Mouse (Mus musculus) stomach, embryonic 16.5 days (tissue): ENCODE data around the gene Clptm1. TPM values are rescaled to one million over a fixed set of nuclear protein-coding genes. Genes with fewer than 3 reads are reported as not detected.

Experiments
- ATAC-seq: fragments of 200-750 bp; cut with Nextera tagmentation; 2 replicates; pipeline ENCODE4 v1.8.0; 2017; ENCODE audit warnings: moderate number of reproducible peaks, moderate TSS enrichment; ENCODE audit not compliant: insufficient read depth, low FRiP score
- H3K27ac ChIP-seq: fragments of 300-500 bp; sonication (generic); 2 replicates; pipeline ENCODE4 v1.5.1; 2014; ENCODE audit warnings: low read length
- H3K27me3 ChIP-seq: fragments of 300-500 bp; sonication (generic); 2 replicates; pipeline ENCODE4 v1.6.1; 2014; ENCODE audit warnings: low read length, control low read depth, mixed read lengths; ENCODE audit not compliant: control insufficient read depth, insufficient read depth
- H3K36me3 ChIP-seq: fragments of 300-500 bp; sonication (generic); 2 replicates; pipeline ENCODE4 v1.6.1; 2014; ENCODE audit warnings: low read length; ENCODE audit not compliant: control insufficient read depth, insufficient read depth
- H3K4me1 ChIP-seq: fragments of 300-500 bp; sonication (generic); 2 replicates; pipeline ENCODE4 v1.6.1; 2014; ENCODE audit warnings: low read length, control low read depth, mixed read lengths; ENCODE audit not compliant: control insufficient read depth, insufficient read depth
- H3K4me2 ChIP-seq: fragments of 300-500 bp; sonication (generic); 2 replicates; pipeline ENCODE4 v1.6.1; 2014; ENCODE audit warnings: low read depth, low read length, mixed read lengths
- H3K4me3 ChIP-seq: fragments of 300-500 bp; sonication (generic); replicated peaks from 2 replicates; pipeline ENCODE4 v1.5.1; 2014; ENCODE audit warnings: mild to moderate bottlenecking, low read length
- H3K9ac ChIP-seq: fragments of 300-500 bp; sonication (generic); 2 replicates; pipeline ENCODE4 v1.6.1; 2014; ENCODE audit warnings: low read length
- H3K9me3 ChIP-seq: fragments of 300-500 bp; sonication (generic); replicated peaks from 2 replicates; pipeline ENCODE4 v1.6.1; 2016; ENCODE audit warnings: low read length, control low read depth; ENCODE audit not compliant: control insufficient read depth
- WGBS: fragments of 180-500 bp; shearing (Covaris S2); extraction: QIAGEN DNeasy Blood & Tissue Kit; methylation state at CpG from one replicate; pipeline ENCODE4 v1.1.7; 2014; 5-methylcytosine and 5-hydroxymethylcytosine counted together
- polyA plus RNA-seq: library from polyadenylated mRNA; unstranded; fragments of >200 nt; fragmentation: Nextera tagmentation; extraction: Ambion mirVana; gene quantifications from 2 replicates; pipeline ENCODE4 v1.2.1, GENCODE M21; 2015

Clptm1 gene
- polyA plus RNA-seq, 1 experiment from 2014 or later, result 59.4 TPM

DNA sequence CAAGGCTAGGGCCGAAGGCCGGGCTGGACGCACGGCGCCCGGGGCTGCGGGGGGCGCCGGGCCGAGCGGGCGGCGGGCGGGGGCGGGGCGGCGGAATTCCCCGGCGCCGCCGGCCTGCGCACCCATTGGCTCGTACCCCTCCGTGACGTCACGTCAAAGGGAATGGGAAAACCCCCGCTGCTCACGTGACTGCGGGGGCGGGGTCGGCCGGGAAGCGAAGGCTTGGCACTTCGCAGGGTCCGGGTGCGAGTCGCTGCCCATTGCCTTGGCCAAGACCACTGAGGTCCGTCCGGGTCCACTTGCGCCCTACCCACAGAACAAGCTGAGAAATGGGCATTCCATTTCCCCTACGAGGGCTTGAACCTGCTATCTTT, 35.5 kb downstream of the Clptm1 start, which contains the start of gene Relb:
Relb (minus strand) TSS at position 78 of the 374 bp plus-strand sequence.
- H3K27ac ChIP-seq, result peak within 1 kb of the TSS; percentile 91
- no peaks in the 10 kb centered on the region for H3K4me1 ChIP-seq
- peak within 1 kb of the TSS; percentile 96 for H3K4me2 ChIP-seq
- peak; percentile 49 for ATAC-seq
- H3K9me3 ChIP-seq, result no peaks in the 10 kb centered on the region
- peak within 1 kb of the TSS; percentile 71 for H3K9ac ChIP-seq
- H3K36me3 ChIP-seq, result peaks cover 14% of the 10 kb centered on the region
- H3K27me3 ChIP-seq, result no peaks in the 10 kb centered on the region
- under 1% methylated on average over 39 of the region's 41 CpGs for WGBS
- peak within 1 kb of the TSS; percentile 60 for H3K4me3 ChIP-seq

DNA sequence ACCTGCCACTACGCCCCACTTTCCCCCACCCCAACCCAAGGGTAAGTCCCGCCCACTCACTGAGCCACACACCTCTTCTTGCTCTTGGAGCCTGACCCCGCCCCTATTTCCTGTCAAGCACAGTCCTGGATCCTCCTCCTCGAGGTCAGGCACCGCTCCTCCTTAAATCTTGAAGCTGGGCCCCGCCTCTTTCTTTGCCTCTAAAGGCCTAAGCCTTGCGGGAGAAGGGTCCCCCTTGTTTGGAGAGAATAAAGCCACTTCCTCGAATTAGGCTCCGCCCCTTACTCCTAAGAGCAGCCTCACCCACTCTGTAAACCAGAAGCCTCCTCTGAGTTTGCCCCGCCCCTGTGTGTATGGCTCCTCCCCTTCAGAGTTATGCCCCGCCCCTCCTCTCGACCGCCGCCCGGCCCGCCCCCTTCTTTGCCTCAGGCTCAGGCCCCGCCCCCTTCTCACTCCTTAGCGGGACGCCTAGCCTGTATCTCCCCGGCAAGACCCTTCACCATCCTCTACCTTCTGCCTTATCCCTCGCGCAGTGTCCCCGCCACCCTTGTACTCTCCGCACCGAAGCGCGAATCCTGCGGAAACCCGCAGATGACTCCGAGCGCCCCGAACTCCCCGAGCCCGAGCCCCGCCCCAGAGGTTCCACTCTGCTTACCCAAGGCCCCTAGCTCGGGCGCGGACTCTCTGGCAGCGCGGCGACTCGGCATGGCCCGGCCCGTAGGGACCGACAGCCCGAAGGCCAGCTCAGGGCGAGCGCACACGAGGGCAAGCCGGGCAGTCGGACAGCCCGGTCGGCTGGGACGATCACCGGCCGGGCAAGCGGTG, 36.1 kb downstream of the Clptm1 start:
- Histone ChIP-seq H3K27me3 (no peaks in the 10 kb centered on the region), H3K4me3 (peak overlapping the region; percentile 60), H3K9me3 (no peaks in the 10 kb centered on the region), H3K4me1 (0 out of 2 replicates have a peak, but pooled peaks cover 4% of the 10 kb centered on the region), H3K36me3 (peaks cover 9% of the 10 kb centered on the region), H3K27ac (peak overlapping the region; percentile 91), H3K4me2 (peak overlapping the region; percentile 96), H3K9ac (peak overlapping the region; percentile 71)
- WGBS, result under 1% methylated on average over 57 of the region's 57 CpGs
- ATAC-seq, result peak; percentile 92

DNA sequence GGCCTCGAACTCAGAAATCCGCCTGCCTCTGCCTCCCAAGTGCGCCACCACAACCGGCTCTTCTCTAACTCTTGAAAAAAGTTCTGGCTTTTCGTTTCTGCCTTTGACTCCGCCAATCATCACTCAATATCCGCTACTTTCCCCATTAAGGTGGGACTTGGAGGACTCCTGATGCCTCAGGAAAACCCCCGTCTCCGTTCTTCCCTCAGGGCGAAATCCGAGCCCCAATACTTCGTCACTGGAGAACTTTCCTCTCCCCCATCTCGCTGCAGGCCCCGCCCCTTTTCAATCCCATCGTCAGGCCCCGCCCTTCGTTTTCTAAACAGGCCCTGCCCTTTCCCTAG, 36.7 kb downstream of the Clptm1 start:
- H3K27me3 ChIP-seq, result no peaks in the 10 kb centered on the region
- H3K4me1 ChIP-seq, result peaks cover 7% of the 10 kb centered on the region; the same call in 1 of the 2 replicates
- no peak for ATAC-seq
- peaks cover 3% of the 10 kb centered on the region; the same call in 1 of the 2 replicates for H3K36me3 ChIP-seq
- 9% methylated on average over 17 of the region's 17 CpGs for WGBS
- peak overlapping the region; percentile 60 for H3K4me3 ChIP-seq
- H3K4me2 ChIP-seq, result peak overlapping the region; percentile 96
- H3K27ac ChIP-seq, result peak overlapping the region; percentile 91; the same call in 1 of the 2 replicates
- H3K9me3 ChIP-seq, result no peaks in the 10 kb centered on the region
- peak overlapping the region; percentile 52; the same call in 1 of the 2 replicates for H3K9ac ChIP-seq

DNA sequence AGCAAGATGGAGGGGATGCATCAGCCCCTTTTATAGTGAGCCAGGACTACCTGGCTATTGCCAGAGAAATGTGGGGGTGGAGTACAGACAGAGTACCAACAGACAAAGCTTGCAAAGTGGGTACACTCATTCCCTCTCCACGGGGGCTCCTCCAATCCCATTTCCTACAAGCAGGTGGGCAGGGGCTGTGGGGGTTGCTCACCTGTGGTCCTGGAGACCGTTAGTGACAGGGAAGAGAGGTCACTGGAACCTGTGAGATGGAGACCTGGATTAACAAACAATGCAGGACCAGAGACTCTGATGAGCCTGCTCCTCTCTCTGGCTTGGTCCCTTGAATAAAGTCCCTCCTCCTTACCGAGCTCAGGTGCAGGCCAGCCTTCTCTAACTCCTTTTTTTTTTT, 37.1 kb downstream of the Clptm1 start:
- no peak for ATAC-seq
- peak overlapping the region; percentile 52; the same call in 1 of the 2 replicates for H3K9ac ChIP-seq
- WGBS, result 54% methylated on average over 3 of the region's 3 CpGs

DNA sequence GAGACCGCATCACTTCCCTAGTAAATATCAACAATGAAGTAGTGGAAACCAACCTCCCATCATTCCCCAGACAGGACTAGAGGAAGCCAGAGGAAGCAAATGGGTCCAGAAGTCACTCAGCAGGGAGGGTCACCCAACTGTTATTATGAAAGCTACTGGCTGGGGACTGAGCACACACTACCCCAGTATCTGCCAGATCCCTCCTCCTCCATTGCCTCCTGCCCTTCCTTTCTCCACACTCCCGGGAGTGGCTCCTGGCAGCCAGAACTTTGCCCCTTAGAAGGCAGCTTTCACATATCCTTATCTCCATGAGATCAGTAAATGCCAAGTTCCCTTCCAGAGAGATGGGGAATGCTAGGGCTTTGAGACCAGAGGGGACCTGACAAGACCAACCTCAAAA, 41.4 kb downstream of the Clptm1 start:
- WGBS, result 61% methylated on average over 2 of the region's 2 CpGs
- H3K27ac ChIP-seq, result no peak overlapping the region; the same call in 1 of the 2 replicates
- H3K4me2 ChIP-seq, result no peak overlapping the region
- H3K4me1 ChIP-seq, result peaks cover 14% of the 10 kb centered on the region
- H3K9me3 ChIP-seq, result no peaks in the 10 kb centered on the region
- no peaks in the 10 kb centered on the region for H3K27me3 ChIP-seq
- no peak overlapping the region for H3K4me3 ChIP-seq
- ATAC-seq, result no peak
- H3K9ac ChIP-seq, result no peak overlapping the region; the same call in 1 of the 2 replicates
- no peaks in the 10 kb centered on the region for H3K36me3 ChIP-seq

More for the DNA sequence above, 37.1 kb downstream of the Clptm1 start:
- H3K4me1 ChIP-seq, result peaks cover 8% of the 10 kb centered on the region; the same call in 1 of the 2 replicates
- no peaks in the 10 kb centered on the region for H3K27me3 ChIP-seq
- peak overlapping the region; percentile 60 for H3K4me3 ChIP-seq
- H3K27ac ChIP-seq, result peak overlapping the region; percentile 91; the same call in 1 of the 2 replicates
- no peaks in the 10 kb centered on the region for H3K9me3 ChIP-seq
- peak overlapping the region; percentile 96 for H3K4me2 ChIP-seq
- H3K36me3 ChIP-seq, result no peaks in the 10 kb centered on the region

DNA sequence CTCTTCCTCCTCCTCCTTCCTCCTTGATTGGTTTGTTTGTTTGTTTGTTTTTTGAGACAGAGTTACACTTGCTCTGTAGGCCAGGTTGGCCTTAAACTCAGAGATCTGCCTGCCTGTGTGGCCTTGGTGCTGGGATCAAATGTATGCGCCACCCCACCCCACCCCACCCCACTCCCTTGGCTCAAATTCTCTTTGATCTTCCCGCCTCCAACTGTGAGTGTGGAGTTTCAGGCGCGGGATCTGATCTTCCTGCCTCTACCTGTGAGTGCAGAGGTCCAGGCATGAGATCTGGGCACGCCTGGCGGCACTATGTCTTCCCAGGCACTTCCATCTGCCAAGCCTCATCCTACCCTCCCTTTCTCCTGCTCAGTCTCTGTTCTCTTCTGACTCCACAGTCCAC, 42.6 kb downstream of the Clptm1 start:
- H3K27ac ChIP-seq, result no peak overlapping the region
- no peaks in the 10 kb centered on the region for H3K36me3 ChIP-seq
- 32% methylated on average over 6 of the region's 6 CpGs for WGBS
- H3K27me3 ChIP-seq, result no peaks in the 10 kb centered on the region
- H3K9me3 ChIP-seq, result no peaks in the 10 kb centered on the region
- H3K9ac ChIP-seq, result no peak overlapping the region; the same call in 1 of the 2 replicates
- no peak overlapping the region for H3K4me2 ChIP-seq
- peaks cover 14% of the 10 kb centered on the region for H3K4me1 ChIP-seq
- ATAC-seq, result no peak
- no peak overlapping the region for H3K4me3 ChIP-seq

DNA sequence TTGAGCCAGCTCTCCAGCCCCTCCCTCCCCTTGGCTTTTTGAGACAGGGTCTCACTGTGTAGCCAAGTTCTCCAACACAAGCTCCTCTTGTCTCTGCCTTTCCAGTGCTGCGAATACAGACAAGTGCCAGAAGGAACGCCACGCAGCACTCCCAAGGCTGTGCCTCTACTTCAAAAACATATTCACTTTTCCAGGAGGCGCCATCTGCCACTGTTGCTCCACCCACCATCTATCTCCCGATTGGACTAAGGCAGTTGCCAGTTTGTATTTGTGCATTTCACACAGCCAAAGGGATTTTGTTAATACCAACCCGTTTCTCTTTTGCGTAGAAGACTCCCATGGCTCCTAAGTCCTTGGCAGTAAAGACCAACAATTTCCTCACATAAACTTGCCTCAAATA, 44.0 kb downstream of the Clptm1 start:
- no peaks in the 10 kb centered on the region for H3K36me3 ChIP-seq
- 91% methylated on average over 7 of the region's 7 CpGs for WGBS
- no peak for ATAC-seq

DNA sequence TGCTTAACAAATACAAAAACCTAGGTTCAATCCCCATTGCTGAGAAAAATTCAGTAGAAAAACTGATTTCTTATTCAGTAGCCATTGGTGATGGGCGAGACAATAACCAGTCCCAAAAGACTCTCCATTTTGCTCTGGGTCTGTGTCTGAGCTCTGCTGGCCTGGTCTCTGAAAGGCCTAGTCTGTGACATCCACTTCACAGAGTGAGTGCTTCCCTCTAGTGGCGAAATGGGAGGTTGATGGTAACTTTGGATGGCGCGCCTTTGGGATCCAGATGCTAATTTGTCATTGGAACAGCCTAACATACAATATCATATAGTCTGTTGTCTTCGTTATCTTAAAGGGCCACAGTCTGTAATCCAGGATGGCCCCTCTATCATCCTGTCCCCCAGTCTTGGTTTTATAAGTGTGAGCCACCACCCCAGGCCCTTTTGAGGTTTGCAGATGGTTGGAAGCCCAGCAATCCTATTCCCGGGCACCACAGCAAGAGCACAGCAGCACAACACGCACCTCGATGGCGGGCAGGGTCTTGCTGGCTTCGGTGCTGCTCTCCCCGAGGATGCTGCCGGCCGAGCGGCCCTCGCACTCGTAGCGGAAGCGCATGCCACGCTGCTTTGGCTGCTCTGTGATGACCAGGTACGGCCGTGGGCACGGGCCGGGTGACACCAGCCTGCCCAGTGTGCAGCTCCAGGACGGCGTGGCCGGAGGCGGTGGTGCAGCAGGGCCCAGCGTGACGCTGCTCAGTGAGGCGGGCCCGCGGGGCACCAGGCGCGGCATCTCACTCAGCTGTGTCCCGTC, 45.6 kb downstream of the Clptm1 start:
- Histone ChIP-seq H3K9ac (peak overlapping the region; percentile 71), H3K4me3 (peak overlapping the region; percentile 39), H3K4me2 (peak overlapping the region; percentile 53), H3K9me3 (no peaks in the 10 kb centered on the region), H3K27me3 (no peaks in the 10 kb centered on the region), H3K36me3 (no peaks in the 10 kb centered on the region), H3K4me1 (peaks cover 13% of the 10 kb centered on the region), H3K27ac (no peak overlapping the region; the same call in 1 of the 2 replicates)
- peak; percentile 68; the same call in 1 of the 2 replicates for ATAC-seq
- WGBS, result 10% methylated on average over 35 of the region's 35 CpGs

More for the DNA sequence above, 44.0 kb downstream of the Clptm1 start:
- Histone ChIP-seq H3K9me3 (no peaks in the 10 kb centered on the region), H3K4me1 (peaks cover 14% of the 10 kb centered on the region), H3K9ac (no peak overlapping the region), H3K27me3 (no peaks in the 10 kb centered on the region), H3K4me3 (no peak overlapping the region), H3K27ac (no peak overlapping the region), H3K4me2 (no peak overlapping the region)
